Mouse (Mus musculus): ENCODE results near the gene Ranbp1. TPM values are rescaled to one million over a fixed set of nuclear protein-coding genes. Genes with fewer than 3 reads are reported as not detected.

Gene Ranbp1
- total RNA-seq, 2 experiments from 2014 or later: 74.6 to 83.7 TPM

DNA sequence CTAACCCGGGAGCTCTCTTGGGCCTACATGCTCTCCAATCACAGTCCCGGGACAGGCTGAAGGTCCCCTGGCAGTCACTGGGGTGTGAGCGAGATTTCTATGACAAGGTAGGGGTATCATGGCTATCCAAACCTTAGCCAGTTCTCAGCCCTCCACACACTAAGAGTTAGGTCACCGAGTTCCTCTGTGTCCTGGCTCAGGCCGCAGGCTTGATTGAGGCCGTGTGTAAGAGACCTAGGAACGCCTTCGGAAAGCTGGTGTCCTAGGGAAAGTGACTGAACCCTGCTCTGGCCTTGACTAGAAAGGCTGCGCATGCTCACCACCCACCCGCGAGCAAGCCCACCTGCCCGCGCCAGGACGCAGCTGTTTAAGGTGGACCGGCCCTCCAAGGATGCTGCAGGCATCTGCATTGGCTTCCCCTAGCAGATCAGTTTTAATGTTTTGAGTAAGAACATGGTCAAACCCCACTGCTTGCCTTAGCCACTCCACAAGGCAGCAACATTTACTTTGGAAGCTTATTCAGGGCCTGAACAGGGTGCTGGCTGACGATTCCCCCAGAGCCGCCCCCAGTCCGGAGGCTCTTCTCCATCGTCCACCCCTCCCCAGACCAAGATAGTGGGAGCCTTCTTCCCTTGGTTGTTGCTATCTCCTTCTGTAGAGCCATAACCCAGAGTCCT is 13.0 kb downstream of the Ranbp1 start:
- ATAC-seq (replicated peaks; ENCODE audit: low FRiP score, poor library complexity, severe bottlenecking): no peak

DNA sequence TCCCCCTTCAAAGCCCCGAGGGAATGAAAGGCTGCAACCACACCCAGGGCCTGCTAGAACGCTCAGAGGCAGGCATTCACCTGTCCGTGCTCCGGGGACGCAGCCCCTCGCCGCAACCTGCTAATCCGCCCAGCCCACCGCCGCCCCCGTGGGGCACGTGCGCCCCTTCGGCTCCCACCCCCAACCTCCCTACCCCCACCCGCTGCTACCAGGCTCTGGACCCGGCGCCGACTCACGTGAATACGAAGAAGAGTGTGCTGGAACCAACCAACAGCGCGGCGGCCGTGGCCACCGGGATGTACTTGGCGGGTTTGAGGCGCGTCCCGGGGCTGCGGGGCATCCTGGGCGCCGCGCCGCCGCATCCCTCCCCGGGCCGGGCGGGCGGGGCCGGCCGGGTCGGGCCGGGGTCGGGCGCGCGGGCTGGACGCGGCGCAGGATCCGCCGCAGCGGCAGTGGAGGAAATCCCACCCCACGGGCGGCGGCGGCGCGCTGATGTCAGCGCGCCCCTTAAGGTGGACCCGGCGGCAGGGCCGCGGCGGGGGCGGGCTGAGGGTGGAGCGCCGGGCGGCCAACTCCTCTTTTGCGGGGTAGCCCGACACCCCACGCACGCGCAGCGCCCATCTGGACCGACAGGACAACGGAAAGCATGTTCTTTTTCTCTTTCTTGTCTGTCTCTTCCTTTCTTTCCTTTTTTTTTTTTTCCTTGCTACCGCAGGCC is 13.7 kb downstream of the Ranbp1 start, which contains the start of gene Zdhhc8:
Gene Zdhhc8 (minus strand): TSS at position 466 of the 718 bp plus-strand sequence.
- ATAC-seq (replicated peaks; ENCODE audit: low FRiP score, poor library complexity, severe bottlenecking): no peak

DNA sequence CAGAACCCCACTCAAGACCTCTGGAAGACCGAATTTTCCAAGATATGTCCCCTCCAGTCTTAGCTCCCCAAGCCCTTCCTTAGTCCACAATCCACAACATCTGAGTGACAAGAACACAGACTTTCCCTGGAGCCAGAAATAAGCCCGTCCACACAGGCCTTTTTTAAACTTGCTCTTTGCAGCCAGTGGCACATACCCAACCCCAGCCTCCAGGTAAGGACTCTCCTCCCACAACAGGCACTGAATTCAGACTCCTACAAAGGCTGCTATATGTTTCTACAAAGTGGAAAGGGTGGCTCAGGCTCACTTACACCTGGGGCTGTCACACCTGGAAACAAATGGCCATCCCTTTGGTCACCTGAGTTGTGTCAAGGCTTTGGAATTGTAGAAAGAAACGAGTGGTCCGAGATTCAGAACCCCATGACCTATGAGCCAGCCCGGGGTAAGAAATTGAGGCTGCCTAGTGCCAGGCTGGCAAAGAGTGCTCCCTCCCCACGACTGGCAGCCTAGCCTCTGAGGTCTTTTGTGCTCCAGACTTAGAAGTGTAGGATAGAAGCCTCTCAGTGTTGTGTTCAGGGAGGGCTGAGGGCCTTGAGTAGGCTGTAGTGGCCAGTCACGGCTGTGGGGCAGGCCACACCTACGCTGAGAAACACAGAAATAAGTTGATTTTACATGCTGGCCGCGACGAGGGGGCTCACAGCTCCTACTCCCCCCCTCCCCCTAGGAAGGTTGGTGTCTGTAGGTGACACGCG is 14.4 kb downstream of the Ranbp1 start:
- no peak for ATAC-seq (replicated peaks; ENCODE audit: low FRiP score, poor library complexity, severe bottlenecking)

DNA sequence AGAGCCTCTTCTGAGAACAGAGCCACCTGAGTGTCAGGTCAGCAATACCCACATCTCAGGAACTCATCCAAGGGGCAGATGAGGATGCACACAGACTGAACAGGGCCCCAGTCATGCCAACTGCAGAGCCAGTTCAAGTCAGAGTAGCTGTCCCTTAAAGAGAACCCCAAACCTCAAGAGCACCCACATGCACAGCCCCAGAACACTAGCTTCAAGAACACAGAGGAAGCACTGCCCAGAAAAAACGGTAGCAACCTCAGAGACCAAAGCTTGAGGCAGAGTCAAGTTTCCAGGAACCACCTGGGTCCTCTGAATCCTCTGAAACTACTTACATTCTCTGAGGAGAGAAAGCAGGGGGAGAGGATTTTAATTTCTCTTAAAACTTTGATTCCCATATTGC is 15.1 kb downstream of the Ranbp1 start:
- no peak for ATAC-seq (replicated peaks; ENCODE audit: low FRiP score, poor library complexity, severe bottlenecking)

DNA sequence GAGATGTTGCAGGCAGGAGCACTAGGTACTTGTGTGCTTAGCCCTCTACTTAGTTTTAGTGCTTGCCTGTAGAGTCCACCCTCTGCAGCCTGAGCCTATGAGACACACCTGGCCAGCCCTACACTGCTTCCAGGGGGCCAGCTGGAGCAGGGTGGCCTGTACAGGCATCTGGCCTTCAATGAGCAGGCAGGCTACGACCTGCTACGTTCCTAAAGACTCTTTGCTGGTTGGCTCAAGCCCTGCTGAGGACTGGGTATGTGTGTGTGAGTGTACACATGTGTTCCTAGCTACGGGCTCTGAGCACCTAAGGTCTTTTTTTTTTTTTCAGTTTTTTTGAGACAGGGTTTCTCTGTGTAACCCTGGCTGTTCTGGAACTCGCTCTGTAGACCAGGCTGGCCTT is 17.1 kb downstream of the Ranbp1 start:
- no peak for ATAC-seq (replicated peaks; ENCODE audit: low FRiP score, poor library complexity, severe bottlenecking)

DNA sequence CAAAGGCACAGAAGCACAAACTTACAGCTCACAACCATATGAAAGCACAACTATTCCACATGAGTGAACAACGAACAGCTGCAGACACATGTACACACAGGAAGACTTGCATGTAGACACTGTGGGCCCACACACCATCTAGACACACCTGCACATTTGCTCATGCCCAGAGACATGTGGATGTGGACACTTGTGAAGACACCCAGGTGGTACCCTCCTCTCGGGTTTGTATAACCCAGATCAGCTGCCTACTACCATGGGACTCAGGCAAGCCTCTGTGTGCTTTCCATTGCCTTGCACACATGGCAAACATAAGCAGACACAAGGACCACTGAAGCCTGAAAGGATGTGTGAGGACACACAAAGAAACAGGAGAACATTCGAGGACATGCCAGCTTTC is 17.5 kb downstream of the Ranbp1 start:
- ATAC-seq (replicated peaks; ENCODE audit: low FRiP score, poor library complexity, severe bottlenecking): no peak

DNA sequence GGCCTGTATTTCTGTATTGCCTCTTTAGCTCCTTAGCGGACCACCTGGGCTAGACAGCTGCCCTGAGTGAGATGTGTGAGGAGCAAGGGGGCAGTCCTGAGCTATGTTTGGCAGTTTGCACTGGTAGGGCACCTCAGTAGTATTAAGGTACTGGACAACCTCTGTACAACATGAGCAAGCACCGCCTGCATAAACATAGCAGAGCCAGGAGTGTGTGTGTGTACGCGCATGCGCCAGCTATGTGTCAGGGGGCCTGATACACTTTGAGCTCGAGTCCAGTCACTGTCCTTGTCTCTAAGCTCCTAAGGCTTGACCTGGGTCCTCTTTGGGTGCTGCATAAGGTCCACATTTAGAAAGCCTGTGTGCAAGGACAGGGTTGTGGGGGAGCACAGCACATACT is 17.9 kb downstream of the Ranbp1 start:
- ATAC-seq (replicated peaks; ENCODE audit: low FRiP score, poor library complexity, severe bottlenecking): no peak

DNA sequence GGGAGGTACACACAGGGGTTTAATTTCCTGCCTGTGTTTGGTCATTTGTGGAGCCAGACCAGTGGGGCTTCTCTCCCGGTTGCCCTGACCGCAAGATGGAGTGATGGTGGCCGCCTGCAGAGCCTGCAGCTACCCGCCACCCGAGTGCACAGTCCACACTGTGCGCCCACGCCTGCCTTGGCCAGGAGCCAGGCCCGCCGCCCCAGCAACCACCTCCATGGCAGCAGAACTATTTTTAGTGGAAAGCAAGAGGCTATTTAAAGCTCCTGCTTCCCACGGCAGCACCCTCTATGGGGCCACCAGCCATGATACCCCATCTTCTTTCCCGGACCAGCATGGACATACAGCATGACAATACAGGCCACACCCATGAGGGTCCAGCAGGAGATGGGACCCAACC is 18.9 kb downstream of the Ranbp1 start:
- no peak for ATAC-seq (replicated peaks; ENCODE audit: low FRiP score, poor library complexity, severe bottlenecking)

DNA sequence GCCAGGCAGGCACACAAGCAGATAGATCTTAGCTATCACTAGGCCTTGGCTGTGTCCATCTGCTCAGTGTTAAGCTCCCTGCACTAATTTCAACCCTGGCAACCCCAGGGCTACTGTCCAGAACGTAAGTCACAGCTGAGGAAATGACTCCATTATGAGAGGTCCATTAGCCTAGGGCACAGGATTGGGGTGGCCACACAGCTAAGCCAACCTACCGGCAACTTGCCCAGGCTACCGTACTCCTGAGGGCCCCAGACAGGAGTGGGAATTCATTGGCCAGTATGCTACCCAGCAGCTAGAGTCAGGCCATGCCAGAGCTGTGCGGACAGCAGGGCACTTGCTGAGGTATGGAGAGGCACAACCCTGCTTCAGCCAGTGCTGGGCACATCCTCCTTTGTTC is 19.7 kb downstream of the Ranbp1 start:
- no peak for ATAC-seq (replicated peaks; ENCODE audit: low FRiP score, poor library complexity, severe bottlenecking)

DNA sequence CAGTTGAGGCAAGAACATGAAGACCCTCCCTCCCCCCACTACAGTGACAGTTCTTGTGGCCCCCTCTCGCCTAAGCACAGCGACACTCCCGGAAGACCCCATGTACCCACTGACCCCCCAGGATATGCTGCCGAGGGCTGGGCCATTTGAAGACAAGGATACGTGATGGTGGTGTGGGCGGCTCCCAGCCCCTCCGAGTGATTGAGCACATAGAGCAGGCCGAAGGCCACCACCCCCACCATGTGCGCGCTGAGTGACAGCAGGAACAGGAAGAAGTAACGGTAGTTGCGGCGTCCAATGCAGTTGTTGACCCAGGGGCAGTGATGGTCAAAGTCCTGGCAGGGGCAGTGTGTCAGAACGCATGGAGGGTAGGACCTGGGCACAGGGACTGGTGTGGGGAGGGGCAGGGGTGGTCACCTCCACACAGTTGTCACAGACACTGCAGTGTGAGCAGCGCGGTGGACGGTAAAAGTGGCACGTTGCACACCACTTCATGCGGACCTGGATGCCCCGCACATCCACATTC is 20.6 kb downstream of the Ranbp1 start:
- ATAC-seq (replicated peaks; ENCODE audit: low FRiP score, poor library complexity, severe bottlenecking): no peak

DNA sequence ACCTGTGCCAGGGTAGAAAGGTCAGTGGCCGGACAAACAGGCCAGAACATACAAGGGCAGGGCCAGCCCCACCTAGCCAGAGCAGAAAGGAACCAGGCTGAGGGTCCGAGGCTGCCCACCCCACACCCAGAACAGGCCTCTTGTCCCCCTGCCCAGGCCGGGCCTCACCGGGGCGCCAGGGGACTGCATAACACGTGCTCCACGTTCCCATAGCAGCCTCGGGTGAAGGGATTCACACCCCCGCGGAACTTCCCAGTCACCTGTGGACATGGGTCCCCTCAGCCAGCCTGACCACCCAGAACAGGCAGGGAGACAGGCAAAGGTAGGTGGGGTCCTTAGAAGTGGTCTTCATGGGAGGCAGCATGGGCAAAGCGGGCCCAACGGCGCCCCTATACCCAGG is 21.3 kb downstream of the Ranbp1 start:
- no peak for ATAC-seq (replicated peaks; ENCODE audit: low FRiP score, poor library complexity, severe bottlenecking)

DNA sequence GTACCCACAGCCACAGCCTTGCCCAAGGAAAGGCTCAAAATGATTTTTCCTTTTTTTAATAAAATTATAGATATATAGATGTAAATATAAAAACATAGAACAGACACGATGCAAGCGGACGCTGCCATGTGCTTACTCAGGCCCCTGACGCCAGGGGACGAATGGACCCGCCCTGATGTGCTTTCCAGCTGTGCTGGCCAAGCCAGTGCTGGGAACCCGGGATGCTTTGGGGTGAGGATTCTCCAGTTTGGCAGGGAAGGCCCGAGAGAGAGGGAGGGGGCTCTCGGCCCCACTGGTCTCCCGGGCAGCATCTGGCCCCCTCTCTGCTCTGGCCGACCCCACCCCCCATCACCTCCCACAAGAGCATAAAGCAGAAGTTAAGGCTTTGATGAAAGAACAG is 26.3 kb downstream of the Ranbp1 start:
- no peak for ATAC-seq (replicated peaks; ENCODE audit: low FRiP score, poor library complexity, severe bottlenecking)

DNA sequence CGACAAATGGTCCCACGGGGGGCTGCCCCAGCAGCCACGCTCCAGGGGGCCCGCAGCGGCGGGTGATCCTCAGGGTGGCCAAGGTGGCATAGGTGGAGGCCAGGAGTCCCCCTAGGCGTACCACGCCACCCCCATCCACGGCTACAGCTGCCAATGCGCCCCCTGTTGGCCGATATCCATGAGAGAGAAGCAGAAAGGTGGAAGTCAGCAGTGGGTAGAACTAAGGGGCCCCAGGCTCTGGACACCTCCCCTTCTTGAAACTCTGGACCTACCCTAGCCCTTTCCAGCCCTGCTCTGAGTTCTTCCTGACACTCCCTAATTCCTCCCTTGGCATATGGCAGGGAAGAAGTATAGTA is 27.0 kb downstream of the Ranbp1 start:
- ATAC-seq (replicated peaks; ENCODE audit: low FRiP score, poor library complexity, severe bottlenecking): no peak

DNA sequence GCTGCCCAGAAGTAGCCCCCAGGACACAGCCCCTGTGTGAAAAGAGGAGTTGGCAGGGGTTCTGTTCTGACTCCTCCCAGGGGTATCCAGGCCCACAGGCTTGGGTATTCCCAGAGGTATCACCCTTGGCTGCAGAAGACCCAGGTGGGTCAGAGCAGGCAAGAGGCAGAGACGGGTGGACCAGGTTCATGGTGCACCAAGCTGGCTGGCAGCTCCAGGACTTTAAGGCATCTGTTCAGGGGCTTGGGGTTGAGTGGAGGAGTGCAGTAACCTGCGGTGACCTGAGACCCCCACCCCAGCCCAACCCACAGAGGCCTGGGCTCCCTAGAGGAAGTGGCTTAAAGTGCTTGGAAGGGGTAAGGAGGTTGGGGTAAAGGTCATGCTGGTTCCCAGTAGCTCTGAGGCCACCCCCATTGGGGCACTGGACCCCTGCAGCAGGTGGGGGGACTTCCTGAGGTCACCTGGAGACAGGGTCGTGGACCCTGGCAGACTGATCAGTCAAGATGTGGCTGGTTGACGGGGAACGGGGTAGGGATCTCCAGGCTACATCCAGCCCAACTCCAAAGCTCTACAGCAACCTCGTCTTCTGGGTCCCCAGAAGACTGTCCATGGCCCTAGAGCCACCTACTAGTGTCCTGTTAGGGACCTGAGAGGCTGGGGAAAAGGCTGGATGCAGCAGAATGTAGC is 27.5 kb downstream of the Ranbp1 start:
- ATAC-seq (replicated peaks; ENCODE audit: low FRiP score, poor library complexity, severe bottlenecking): no peak

DNA sequence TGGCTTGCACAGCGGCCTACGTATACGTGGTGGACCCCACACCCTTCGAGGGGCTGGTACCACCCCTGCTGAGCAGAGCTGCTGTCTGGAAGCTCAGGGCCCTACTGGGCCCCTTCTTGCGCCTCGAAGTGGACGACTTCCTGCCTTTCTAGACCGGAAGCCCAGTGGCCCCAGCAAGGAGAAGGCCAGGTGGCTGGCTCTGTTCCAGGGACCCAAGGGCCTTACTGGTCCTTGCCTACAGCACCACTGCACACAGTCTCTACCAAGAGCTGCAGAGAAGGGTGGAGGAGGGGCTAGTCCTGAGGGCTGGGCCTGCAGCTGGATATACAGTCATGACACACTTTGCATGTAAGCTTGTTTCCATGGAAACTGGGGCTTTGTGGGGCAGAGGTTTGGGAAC is 28.5 kb downstream of the Ranbp1 start:
- no peak for ATAC-seq (replicated peaks; ENCODE audit: low FRiP score, poor library complexity, severe bottlenecking)

DNA sequence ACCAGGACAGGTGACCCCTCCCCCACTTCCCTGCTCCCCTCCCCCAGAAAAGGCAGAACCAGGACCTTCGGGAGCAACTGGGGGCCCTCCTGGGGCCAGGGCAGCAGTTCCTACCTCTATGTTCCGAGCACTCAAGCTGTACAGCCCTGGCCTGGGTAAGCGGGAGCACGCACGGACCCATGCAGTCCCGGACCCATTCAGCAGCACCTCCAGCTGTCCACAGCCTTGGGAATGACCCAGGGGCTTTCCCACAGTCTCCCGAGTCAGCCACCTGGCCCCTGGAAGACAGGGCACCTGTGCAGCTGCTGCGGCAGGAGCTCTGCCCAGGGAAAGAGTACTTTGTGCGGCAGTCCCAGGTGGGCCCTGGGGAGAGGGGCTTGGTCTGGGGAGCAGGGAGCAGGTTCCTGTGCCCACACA is 29.9 kb downstream of the Ranbp1 start:
- 0 out of 2 replicates have a peak, but pooled peaks have one; percentile 11 for ATAC-seq (replicated peaks; ENCODE audit: low FRiP score, poor library complexity, severe bottlenecking)

DNA sequence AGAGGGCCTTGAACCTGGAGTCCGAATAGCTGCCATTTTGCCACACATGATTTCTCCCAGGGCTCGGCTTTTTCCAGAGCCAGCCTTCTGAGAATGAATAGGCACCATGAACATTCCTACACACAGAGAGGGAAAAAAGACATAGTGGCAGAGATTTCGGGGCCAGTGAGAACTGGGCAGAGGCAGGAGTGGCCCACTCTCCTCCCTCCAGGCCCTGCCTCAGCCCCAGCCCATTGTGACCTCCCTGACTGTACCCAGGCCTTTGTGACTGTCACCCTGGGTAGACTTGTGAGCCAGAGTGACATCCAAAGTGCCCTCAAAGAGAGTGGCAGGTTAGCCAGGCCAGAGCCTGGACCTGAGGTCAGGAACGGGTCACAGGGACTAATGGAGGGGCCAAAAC is 31.0 kb downstream of the Ranbp1 start, which contains the start of gene Ccdc188:
Gene Ccdc188 (plus strand): TSS at position 301 of the 400 bp plus-strand sequence.
- no peak for ATAC-seq (replicated peaks; ENCODE audit: low FRiP score, poor library complexity, severe bottlenecking)

DNA sequence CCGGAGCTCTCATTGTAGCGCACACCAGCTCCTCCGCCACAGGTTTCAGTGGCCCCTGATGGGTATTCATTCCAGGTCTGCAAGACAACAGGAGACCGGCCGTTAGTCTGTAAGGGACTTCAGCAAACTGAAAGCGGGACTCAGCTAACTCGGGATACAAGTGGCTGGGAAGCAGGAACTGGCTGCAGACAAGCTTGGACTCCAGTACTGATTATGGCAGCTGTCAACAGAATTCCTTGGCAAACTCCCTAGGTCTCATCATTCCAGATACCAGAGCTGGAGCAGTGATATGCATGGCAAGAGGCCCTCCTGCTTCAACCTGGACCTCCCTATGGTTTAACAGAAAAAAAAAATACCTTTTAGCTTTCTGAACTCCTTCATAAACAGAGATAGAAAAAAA is 33.7 kb downstream of the Ranbp1 start:
- ATAC-seq (replicated peaks; ENCODE audit: low FRiP score, poor library complexity, severe bottlenecking): no peak

DNA sequence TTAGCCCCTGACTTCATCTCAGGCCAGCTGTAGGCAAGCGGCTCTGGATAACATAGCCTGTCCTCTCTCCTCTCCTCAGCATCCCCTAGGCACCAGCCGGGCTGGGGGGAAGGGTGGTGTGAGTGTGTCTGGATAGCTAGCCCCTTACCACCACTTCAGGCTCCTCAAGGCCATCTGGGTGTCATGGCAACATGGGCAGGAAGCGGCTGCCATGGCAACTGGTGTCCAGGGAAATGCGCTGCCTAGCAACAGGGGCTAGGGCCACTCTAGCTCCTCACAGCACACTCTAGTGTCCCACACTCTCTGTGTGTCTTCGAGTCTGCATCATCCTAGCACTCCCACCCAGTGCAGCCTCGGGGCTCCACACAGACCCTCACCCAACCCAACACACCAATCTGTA is 34.8 kb downstream of the Ranbp1 start:
- no peak for ATAC-seq (replicated peaks; ENCODE audit: low FRiP score, poor library complexity, severe bottlenecking)
